Mouse (Mus musculus) kidney, adult 10 weeks (tissue): ENCODE results near the gene Tomm40. TPM values are rescaled to one million over a fixed set of nuclear protein-coding genes. Genes with fewer than 3 reads are reported as not detected.

ENCODE experiments used
- polyA plus RNA-seq: library from polyadenylated mRNA; stranded (reverse); fragments of 350-450 nt; fragmentation: Illumina TruSeq; extraction: RNeasy Lipid Tissue Mini Kit (QIAGEN cat#74804); gene quantifications from one replicate; pipeline ENCODE4 v1.2.3, GENCODE M21; 2014; ENCODE audit warnings: low read depth, low replicate concordance

Gene Tomm40
- polyA plus RNA-seq, result 0.28 TPM

GRCm38 (mm10) chr7:19715239-19716054 is at the start of gene Tomm40:
Gene Tomm40, minus strand, starts transcription at chr7:19715438.

GRCm38 (mm10) chr7:19750217-19751069 is 35.2 kb upstream of the Tomm40 start, which contains the start of gene Nectin2:
Gene Nectin2, minus strand, starts transcription at chr7:19750483.

GRCm38 (mm10) chr7:19698907-19699826 is 16.1 kb downstream of the Tomm40 start, which contains the start of gene Apoe:
Gene Apoe, minus strand, starts transcription at chr7:19699188.

GRCm38 (mm10) chr7:19691873-19692865 is 23.1 kb downstream of the Tomm40 start, which contains the start of gene Apoc1:
Gene Apoc1, minus strand, starts transcription at chr7:19692660.

GRCm38 (mm10) chr7:19681202-19681694 is 34.0 kb downstream of the Tomm40 start, which contains the start of the genes Gm44805 and Apoc4:
Gene Gm44805, minus strand, starts transcription at chr7:19681423.
Gene Apoc4, minus strand, starts transcription at chr7:19681479.

GRCm38 (mm10) chr7:19677872-19678271 is 37.4 kb downstream of the Tomm40 start, which contains the start of gene Apoc2:
Gene Apoc2, minus strand, starts transcription at chr7:19677941.

GRCm38 (mm10) chr7:19664955-19665841 is 50.0 kb downstream of the Tomm40 start, which contains the start of gene Clptm1:
Gene Clptm1, minus strand, starts transcription at chr7:19665033.

Other genes with a start within 250 kb of the Tomm40 start
- gene Bloc1s3, start 207.1 kb downstream of the Tomm40 start, polyA plus RNA-seq, result 4.8 TPM
- gene Trappc6a, start 207.0 kb downstream of the Tomm40 start, polyA plus RNA-seq, result not detected
- gene Nkpd1, start 197.6 kb downstream of the Tomm40 start, polyA plus RNA-seq, result not detected
- 0.49 TPM for gene Ppp1r37, start 152.4 kb downstream of the Tomm40 start, polyA plus RNA-seq
- gene Zfp296, start 138.2 kb downstream of the Tomm40 start, polyA plus RNA-seq, result not detected
- gene Gemin7, start 137.8 kb downstream of the Tomm40 start, polyA plus RNA-seq, result 19.0 TPM
- 1.5 TPM for gene Clasrp, start 111.0 kb downstream of the Tomm40 start, polyA plus RNA-seq
- gene Relb, start 86.0 kb downstream of the Tomm40 start, polyA plus RNA-seq, result 0.61 TPM
- gene Clptm1, start 50.4 kb downstream of the Tomm40 start, polyA plus RNA-seq, result 26.7 TPM
- not detected for gene Apoc2, start 37.5 kb downstream of the Tomm40 start, polyA plus RNA-seq
- not detected for gene Gm44805, start 34.0 kb downstream of the Tomm40 start, polyA plus RNA-seq
- gene Apoc4, start 34.0 kb downstream of the Tomm40 start, polyA plus RNA-seq, result not detected
- not detected for gene Apoc1, start 22.8 kb downstream of the Tomm40 start, polyA plus RNA-seq
- gene Apoe, start 16.2 kb downstream of the Tomm40 start, polyA plus RNA-seq, result 4.9 TPM
- gene Nectin2, start 35.0 kb upstream of the Tomm40 start, polyA plus RNA-seq, result 2.4 TPM
- 0.36 TPM for gene Bcam, start 55.6 kb upstream of the Tomm40 start, polyA plus RNA-seq
- 1.1 TPM for gene Cblc, start 81.4 kb upstream of the Tomm40 start, polyA plus RNA-seq
- gene Bcl3, start 107.3 kb upstream of the Tomm40 start, polyA plus RNA-seq, result not detected
- not detected for gene Gm19345, start 136.6 kb upstream of the Tomm40 start, polyA plus RNA-seq
- gene Ceacam16, start 145.9 kb upstream of the Tomm40 start, polyA plus RNA-seq, result not detected
- gene Ceacam19, start 172.5 kb upstream of the Tomm40 start, polyA plus RNA-seq, result 0.12 TPM
- 11.8 TPM for gene Pvr, start 205.7 kb upstream of the Tomm40 start, polyA plus RNA-seq
- gene Igsf23, start 235.3 kb upstream of the Tomm40 start, polyA plus RNA-seq, result not detected
- 0.16 TPM for gene Ceacam20, start 250.0 kb upstream of the Tomm40 start, polyA plus RNA-seq